Comparison of ENCODE assay signal across 7 mouse cellular contexts in the genomic region with DNA sequence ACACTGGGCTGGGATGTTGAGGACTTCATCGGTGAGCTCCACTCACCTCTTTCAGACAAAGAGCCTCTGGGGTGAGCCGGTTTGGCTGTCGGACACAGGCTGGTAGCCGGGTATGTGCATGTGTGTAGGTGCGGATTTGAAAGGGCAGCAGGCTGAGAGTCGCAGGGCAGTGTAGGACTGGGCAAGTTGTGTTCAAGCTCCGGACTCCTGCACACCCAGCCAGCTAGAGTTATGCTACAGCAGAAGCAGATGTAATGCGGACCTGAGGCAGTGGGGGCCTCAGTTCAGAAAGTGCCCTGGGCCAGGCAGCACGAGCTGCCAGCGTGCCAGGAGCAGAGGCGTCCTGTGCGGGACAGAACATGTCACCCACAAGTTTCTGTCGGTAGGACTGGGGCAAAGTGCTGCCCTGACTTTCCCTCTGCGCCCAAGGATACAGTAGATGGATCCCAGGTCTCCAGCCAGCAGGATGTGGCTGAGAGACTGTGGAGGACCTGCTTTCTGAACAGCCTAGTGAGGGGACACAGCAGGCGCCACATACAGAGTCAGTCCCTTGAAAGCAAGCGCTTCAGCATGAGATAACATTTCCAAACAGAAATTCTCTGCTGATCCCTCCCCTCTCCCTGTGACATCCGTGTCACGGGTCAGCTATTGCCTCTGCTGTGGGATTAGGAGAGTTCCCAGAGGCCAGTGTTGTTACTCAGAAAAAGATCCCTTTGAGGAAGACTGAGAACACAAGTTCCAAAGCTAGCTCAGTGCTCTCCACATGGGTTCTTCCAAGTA. TPM values are rescaled to one million over a fixed set of nuclear protein-coding genes. Genes with fewer than 3 reads are reported as not detected.
A peak's percentile ranks its signal among the peaks of the same experiment; 100 is the strongest.
DNase-seq lines count a peak whose midpoint lies in the region; ATAC-seq and TF ChIP-seq lines count a peak whose summit lies in the region.

No protein-coding gene starts in this region.

- H3K4me1 ChIP-seq in ES-Bruce4 (ENCODE audit: control insufficient read depth, insufficient read depth, low read length), result no peaks in the 10 kb centered on the region
- H3K4me1 ChIP-seq in limb, embryonic 15.5 days, result peaks cover 61% of the 10 kb centered on the region
- 0 out of 2 replicates have a peak, but pooled peaks cover 3% of the 10 kb centered on the region for H3K4me1 ChIP-seq in stomach, postnatal 0 days (replicated peaks; ENCODE audit: control insufficient read depth, insufficient read depth)

- H3K4me2 ChIP-seq in limb, embryonic 15.5 days, result peak overlapping the region; percentile 78
- peak overlapping the region; percentile 62 for H3K4me2 ChIP-seq in stomach, postnatal 0 days (replicated peaks; ENCODE audit: low read depth)

- TF ChIP-seq CTCF in ES-Bruce4 (IDR thresholded peaks at IDR 0.05; ENCODE audit: low read depth, low read length), result no peak
- TF ChIP-seq CTCF in brain, embryonic 14.5 days (IDR thresholded peaks at IDR 0.05; ENCODE audit: borderline replicate concordance, extremely low read depth, insufficient read depth, insufficient read length), result no peak
- TF ChIP-seq CTCF in stomach, postnatal 0 days (IDR thresholded peaks at IDR 0.05; ENCODE audit: low read depth), result no peak; the same call in 1 of the 2 replicates

- TF ChIP-seq EP300 in ES-Bruce4 (IDR thresholded peaks at IDR 0.05; ENCODE audit: insufficient read depth, low read depth, low read length), result no peak
- no peak for TF ChIP-seq EP300 in stomach, postnatal 0 days (optimal IDR thresholded peaks at IDR 0.05)

- intact Hi-C loops in heart, postnatal 10 days (cut with DNase I), result loop anchor here (2.0 to 5.0 kb wide), 2 partner anchors 40 to 62 kb away; no protein-coding TSS in a partner anchor

- no peaks in the 10 kb centered on the region for H3K36me3 ChIP-seq in ES-Bruce4 (ENCODE audit: control insufficient read depth, insufficient read depth, low read length, poor library complexity, severe bottlenecking)
- peaks cover 4% of the 10 kb centered on the region; the same call in 1 of the 2 replicates for H3K36me3 ChIP-seq in limb, embryonic 15.5 days
- H3K36me3 ChIP-seq in stomach, postnatal 0 days (ENCODE audit: control insufficient read depth, insufficient read depth, low read length), result 0 out of 2 replicates have a peak, but pooled peaks cover 3% of the 10 kb centered on the region

- no peaks in the 10 kb centered on the region for H3K9me3 ChIP-seq in ES-Bruce4 (replicated peaks; ENCODE audit: control insufficient read depth, insufficient read depth, low read length, poor library complexity, severe bottlenecking)
- no peaks in the 10 kb centered on the region for H3K9me3 ChIP-seq in limb, embryonic 15.5 days
- H3K9me3 ChIP-seq in stomach, postnatal 0 days (ENCODE audit: control insufficient read depth, low read length), result no peaks in the 10 kb centered on the region

- no peak overlapping the region for H3K27ac ChIP-seq in ES-Bruce4 (ENCODE audit: insufficient read depth, low read length)
- H3K27ac ChIP-seq in limb, embryonic 15.5 days, result peak overlapping the region; percentile 85
- peak overlapping the region; percentile 83 for H3K27ac ChIP-seq in stomach, postnatal 0 days (replicated peaks)

- ATAC-seq in limb, embryonic 15.5 days (ENCODE audit: insufficient number of reproducible peaks, low FRiP score, low TSS enrichment, low read depth), result no peak
- no peak for ATAC-seq in stomach, postnatal 0 days (ENCODE audit: low FRiP score, low TSS enrichment)
- no peak for ATAC-seq in megakaryocyte-erythroid progenitor cell, adult 5-6 weeks (replicated peaks; ENCODE audit: low FRiP score, low TSS enrichment, poor library complexity, severe bottlenecking)

- H3K27me3 ChIP-seq in ES-Bruce4 (ENCODE audit: control insufficient read depth, insufficient read depth, low read length, poor library complexity, severe bottlenecking), result no peaks in the 10 kb centered on the region
- no peaks in the 10 kb centered on the region for H3K27me3 ChIP-seq in limb, embryonic 15.5 days
- no peaks in the 10 kb centered on the region for H3K27me3 ChIP-seq in stomach, postnatal 0 days (ENCODE audit: control insufficient read depth, insufficient read depth, low read length)

- peak overlapping the region; percentile 62 for H3K4me3 ChIP-seq in ES-Bruce4 (ENCODE audit: low read depth, low read length)
- peak overlapping the region; percentile 57 for H3K4me3 ChIP-seq in limb, embryonic 15.5 days
- H3K4me3 ChIP-seq in stomach, postnatal 0 days (ENCODE audit: low read depth, low read length), result peak overlapping the region; percentile 50

- 8% methylated on average over 18 of the region's 18 CpGs for WGBS in limb, embryonic 15.5 days
- 19% methylated on average over 18 of the region's 18 CpGs for WGBS in stomach, postnatal 0 days

- TF ChIP-seq POLR2A in ES-Bruce4 (IDR thresholded peaks at IDR 0.05; ENCODE audit: insufficient read depth, low read length), result no peak
- no peak for TF ChIP-seq POLR2A in brain, embryonic 14.5 days (IDR thresholded peaks at IDR 0.05; ENCODE audit: borderline replicate concordance, extremely low read depth, insufficient read depth, insufficient read length, poor library complexity, severe bottlenecking)

- peak; percentile 47 for DNase-seq in brain, embryonic 14.5 days (ENCODE audit: low read depth)
- peak; percentile 57 to 64 for DNase-seq in heart, postnatal 10 days
- no peak for DNase-seq in stomach, postnatal 0 days (ENCODE audit: low spot score)
- DNase-seq in right cerebral cortex, postnatal 4 days, result no peak

- H3K9ac ChIP-seq in ES-Bruce4 (ENCODE audit: low read depth, poor library complexity, severe bottlenecking), result peak overlapping the region; percentile 5; the same call in 1 of the 2 replicates
- H3K9ac ChIP-seq in limb, embryonic 15.5 days, result peak overlapping the region; percentile 70
- H3K9ac ChIP-seq in stomach, postnatal 0 days (ENCODE audit: low read length), result peak overlapping the region; percentile 67

RNA-seq across cellular contexts. Expression of gene Angptl2, which starts 1.0 kb away (rescaled TPM):
- polyA plus RNA-seq in ES-Bruce4 (2011; ENCODE audit: insufficient read depth, insufficient read length, low read depth, missing spikeins), result 5.6 and 7.4 TPM in 2 replicates
- 12.4 and 17.2 TPM in 2 replicates for polyA plus RNA-seq in brain, embryonic 14.5 days (2012; rRNA removed)
- total RNA-seq in heart, postnatal 10 days (2021), result 100 to 1,000 TPM; 135 to 141 TPM
- 112 and 135 TPM in 2 replicates for polyA plus RNA-seq in limb, embryonic 15.5 days (2015; fragmentation: Nextera tagmentation; extraction: Ambion mirVana)
- polyA plus RNA-seq in stomach, postnatal 0 days (2015; fragmentation: Nextera tagmentation; extraction: Ambion mirVana), result 35.3 and 37.3 TPM in 2 replicates
- total RNA-seq in megakaryocyte-erythroid progenitor cell, adult 5-6 weeks (2014; fragmentation: Nextera tagmentation), result not detected in 2 replicates
- total RNA-seq in megakaryocyte-erythroid progenitor cell, adult 5-6 weeks (2017), result 0.72 and 0.89 TPM in 2 replicates

Comparison
In these comparisons a context has a peak if more than half of its experiments do, and no peak if none do; other contexts are left out.
1. H3K9ac ChIP-seq: peak in every context shown above with its lines; median percentile 70 in limb, embryonic 15.5 days; 67 in stomach, postnatal 0 days; 5 in ES-Bruce4.
2. DNase-seq: peak in brain, embryonic 14.5 days (single experiment) and heart, postnatal 10 days (2 of 2); none in stomach, postnatal 0 days (single experiment) and right cerebral cortex, postnatal 4 days (single experiment).
3. Peak in every context shown above with its lines, with median percentiles within 50 percentile points of each other: H3K4me3 ChIP-seq.